Mouse (Mus musculus) kidney, adult 9 months (tissue): ENCODE measurements around the gene Cldn6.

Experiments
- DNase-seq: peaks from one replicate; pipeline ENCODE4 v3.0.0; 2022

The Cldn6 gene

DNA sequence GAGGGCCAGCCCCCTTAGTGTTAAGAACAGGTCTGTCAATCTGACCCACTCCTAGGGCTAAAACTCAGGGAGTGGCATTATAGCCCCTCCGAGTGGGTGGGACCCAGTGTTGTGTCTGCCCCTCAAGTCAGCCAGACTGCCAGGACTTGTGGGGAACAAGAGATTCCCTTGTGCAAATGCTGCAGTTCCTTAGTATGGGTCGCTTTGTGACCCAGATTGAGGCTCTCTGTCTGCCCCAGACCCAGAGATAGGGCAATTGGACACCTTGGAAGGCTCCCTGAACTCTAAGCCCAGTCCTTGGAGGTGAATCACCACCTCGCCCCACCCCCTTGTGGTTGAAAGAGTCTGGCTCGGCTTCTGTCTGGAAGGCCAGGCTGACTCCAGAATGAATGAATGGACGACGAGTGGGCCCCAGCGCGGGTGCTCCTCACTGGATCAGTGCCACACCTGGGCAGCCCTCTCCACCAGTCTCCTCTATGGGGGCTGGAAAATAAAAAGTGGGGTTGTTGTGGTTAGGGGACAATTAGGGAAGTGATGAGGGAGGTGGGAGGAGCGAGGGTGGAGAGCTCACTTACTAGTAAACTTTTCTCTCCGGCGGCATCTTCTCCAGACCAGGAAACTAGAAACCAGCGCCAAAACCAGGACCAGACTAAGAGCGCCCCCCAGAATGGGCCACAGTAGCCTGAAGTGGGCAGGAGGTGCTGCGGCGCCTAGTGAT is 3.3 kb upstream of the Cldn6 start:
- peak; percentile 69 for DNase-seq

GRCm38 (mm10) chr17:23676473-23677031 is 2.5 kb upstream of the Cldn6 start:
- DNase-seq: no peak

- peak; percentile 92 for DNase-seq
Observed at GRCm38 (mm10) chr17:23677236-23677679, 1.8 kb upstream of the Cldn6 start, which contains the start of gene Tnfrsf12a. Gene Tnfrsf12a (minus strand): TSS chr17:23677468.

GRCm38 (mm10) chr17:23680336-23680735 is 1.3 kb downstream of the Cldn6 start:
- DNase-seq: no peak

DNA sequence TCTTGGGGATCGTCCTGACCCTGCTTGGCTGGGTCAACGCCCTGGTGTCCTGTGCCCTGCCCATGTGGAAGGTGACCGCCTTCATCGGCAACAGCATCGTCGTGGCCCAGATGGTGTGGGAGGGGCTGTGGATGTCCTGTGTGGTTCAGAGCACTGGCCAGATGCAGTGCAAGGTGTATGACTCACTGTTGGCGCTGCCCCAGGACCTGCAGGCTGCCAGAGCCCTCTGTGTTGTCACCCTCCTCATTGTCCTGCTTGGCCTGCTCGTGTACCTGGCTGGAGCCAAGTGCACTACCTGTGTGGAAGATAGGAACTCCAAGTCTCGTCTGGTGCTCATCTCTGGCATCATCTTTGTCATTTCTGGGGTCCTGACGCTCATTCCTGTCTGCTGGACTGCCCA is 2.0 kb downstream of the Cldn6 start:
- DNase-seq: no peak

GRCm38 (mm10) chr17:23682092-23682491 is 3.0 kb downstream of the Cldn6 start:
- peak; percentile 81 for DNase-seq

DNA sequence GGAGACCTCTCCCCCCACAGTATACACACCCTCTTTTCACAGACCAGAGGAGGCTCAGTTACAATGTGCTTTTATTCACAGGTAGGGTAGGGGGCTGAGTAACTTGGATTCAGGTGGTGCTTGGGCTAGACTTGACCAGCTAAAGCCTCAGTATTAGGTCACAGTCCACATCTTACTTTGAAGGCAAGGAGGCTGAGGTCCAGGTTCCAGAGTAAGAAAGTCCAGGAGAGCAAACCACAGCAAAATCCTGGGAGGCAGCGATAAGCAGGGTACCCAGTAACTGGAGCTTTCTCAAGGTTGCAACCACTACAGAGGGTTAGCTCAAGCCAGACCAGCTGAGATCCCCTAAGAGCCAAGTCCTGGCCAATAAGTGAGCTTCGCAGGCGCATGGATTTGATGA is 3.5 kb downstream of the Cldn6 start:
- DNase-seq: peak; percentile 60

GRCm38 (mm10) chr17:23683226-23683625 is 4.2 kb downstream of the Cldn6 start:
- no peak for DNase-seq

GRCm38 (mm10) chr17:23683856-23684672 is 5.0 kb downstream of the Cldn6 start, which contains the start of gene Cldn9:
Gene Cldn9 (minus strand): TSS chr17:23684026.
- DNase-seq: no peak

GRCm38 (mm10) chr17:23694491-23694890 is 15.4 kb downstream of the Cldn6 start:
- DNase-seq: no peak

DNA sequence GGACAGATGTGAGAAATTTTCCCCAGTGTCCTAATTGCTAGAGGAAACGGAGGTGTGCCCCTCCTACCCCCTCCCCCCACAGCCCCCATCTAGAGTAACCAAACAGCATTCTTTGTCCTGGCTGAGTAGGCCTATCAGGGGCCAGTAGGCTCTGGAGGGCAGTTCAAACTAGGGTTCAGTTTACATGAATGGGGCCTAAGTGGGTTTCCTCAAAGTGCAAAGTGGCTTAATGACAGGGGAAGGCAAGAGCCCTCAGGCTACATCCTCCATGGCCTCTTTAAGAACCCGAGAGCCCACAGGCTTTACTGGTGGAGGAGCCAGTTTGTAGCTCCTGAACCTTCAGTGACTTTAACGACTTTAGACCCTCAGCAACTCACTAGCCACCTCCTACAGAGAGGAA is 16.8 kb downstream of the Cldn6 start:
- DNase-seq: no peak

- peak; percentile 35 for DNase-seq
Observed at GRCm38 (mm10) chr17:23699131-23700077, 20.4 kb downstream of the Cldn6 start.

GRCm38 (mm10) chr17:23700079-23700478 is 21.0 kb downstream of the Cldn6 start:
- DNase-seq: peak; percentile 96

- DNase-seq: no peak
Observed at GRCm38 (mm10) chr17:23703301-23703700, 24.3 kb downstream of the Cldn6 start.

DNA sequence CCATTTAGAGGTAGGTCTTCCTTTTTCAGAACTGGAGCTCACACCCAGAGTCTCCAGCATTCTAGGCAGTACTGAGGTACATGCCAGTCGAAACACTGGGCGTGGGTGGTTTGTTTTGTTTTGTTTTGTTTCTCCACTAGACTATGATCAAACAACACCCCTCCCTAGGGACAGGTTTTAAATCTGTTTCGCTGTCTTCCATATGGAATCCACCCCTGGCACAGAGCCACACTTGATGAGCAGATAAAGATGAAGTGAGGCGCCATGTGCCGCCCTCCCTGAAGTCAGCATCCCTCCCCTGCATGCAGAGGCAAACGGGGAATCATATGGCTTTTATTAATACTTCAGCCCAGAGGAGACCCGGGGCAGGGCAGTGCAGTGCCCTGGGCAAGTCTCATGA is 25.7 kb downstream of the Cldn6 start:
- no peak for DNase-seq

- no peak for DNase-seq
Observed at GRCm38 (mm10) chr17:23705525-23706104, 26.6 kb downstream of the Cldn6 start.

DNA sequence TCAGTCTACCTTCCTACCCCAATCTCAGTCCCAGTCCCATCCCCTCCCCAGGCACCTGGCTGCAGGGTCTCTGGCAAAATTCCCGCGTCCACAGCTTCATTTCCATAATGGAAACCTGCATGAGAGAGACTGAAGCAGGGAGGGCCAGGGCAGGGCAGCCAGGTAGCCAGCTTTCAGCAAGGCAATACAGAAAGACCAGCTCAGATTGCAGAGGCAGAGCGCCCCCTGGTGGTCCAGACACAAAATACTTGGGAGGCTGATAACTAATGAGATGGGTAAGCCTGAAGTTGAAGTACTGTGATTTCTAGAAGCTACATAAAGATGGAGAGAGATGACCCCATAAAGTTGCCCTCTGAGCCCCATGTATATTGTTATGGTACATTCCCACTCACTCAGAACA is 27.2 kb downstream of the Cldn6 start:
- DNase-seq: peak; percentile 77

- no peak for DNase-seq
Observed at GRCm38 (mm10) chr17:23717003-23717402, 38.0 kb downstream of the Cldn6 start.

GRCm38 (mm10) chr17:23719455-23719854 is 40.4 kb downstream of the Cldn6 start:
- no peak for DNase-seq

- no peak for DNase-seq
Observed at GRCm38 (mm10) chr17:23721886-23722285, 42.8 kb downstream of the Cldn6 start.

DNA sequence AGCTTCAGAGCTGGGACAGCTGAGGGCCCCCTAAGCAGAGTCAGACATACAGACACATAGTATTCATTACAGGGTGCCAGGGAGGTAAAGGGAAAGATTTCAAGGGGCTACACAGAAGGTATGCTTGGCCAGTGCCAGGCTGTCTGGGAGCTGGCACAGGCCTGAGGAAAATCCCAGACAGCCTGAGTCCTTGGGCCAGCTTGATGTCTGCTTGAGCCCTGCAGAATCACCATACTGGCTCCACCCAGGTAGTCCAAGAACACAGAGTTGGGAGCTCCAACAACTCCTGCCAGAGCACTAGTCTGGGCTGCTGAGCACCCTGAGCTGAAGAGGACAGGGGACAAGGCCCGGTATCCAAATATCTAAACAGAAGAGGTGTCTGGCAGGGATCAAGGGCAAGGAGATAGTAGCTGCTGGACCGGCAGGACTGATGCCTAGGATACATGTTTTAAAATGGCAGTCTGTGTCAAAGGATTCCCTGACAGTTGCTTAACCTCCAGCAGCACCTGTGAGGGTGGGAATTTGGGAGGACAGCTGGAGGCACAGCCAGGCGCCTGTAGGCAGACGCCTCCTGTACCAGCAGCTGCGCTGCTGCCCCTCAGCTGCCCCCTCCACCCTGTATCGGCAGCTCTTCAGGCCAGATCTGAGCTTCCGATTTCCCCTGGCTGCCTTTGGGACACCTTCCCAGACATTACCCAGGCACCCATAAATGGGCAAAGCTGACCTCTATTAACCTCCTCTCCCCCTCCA is 43.5 kb downstream of the Cldn6 start, which contains the start of gene 1520401A03Rik:
1520401A03Rik (minus strand) TSS at position 408 of the 750 bp plus-strand sequence.
- DNase-seq: no peak
